Mouse (Mus musculus): ENCODE results near the gene Zan. TPM values are rescaled to one million over a fixed set of nuclear protein-coding genes. Genes with fewer than 3 reads are reported as not detected.

Gene Zan
- polyA plus RNA-seq, 1 experiment from 2014 or later = 0.96 TPM

- ATAC-seq (ENCODE audit: low FRiP score, low TSS enrichment) (no peak), DNase-seq (ENCODE audit: low spot score) (no peak)
- H3K9ac ChIP-seq (ENCODE audit: low read length) = no peak overlapping the region
- 84% methylated on average over 12 of the region's 12 CpGs for WGBS
- no peaks in the 10 kb centered on the region for H3K9me3 ChIP-seq (ENCODE audit: control insufficient read depth, low read length)
- TF ChIP-seq EP300 (optimal IDR thresholded peaks at IDR 0.05) (no peak), CTCF (IDR thresholded peaks at IDR 0.05; ENCODE audit: low read depth) (no peak)
- no peaks in the 10 kb centered on the region for H3K27me3 ChIP-seq (ENCODE audit: control insufficient read depth, insufficient read depth, low read length)
- H3K4me2 ChIP-seq (replicated peaks; ENCODE audit: low read depth) = no peak overlapping the region
- H3K4me3 ChIP-seq (ENCODE audit: low read depth, low read length) = no peak overlapping the region
- H3K4me1 ChIP-seq (replicated peaks; ENCODE audit: control insufficient read depth, insufficient read depth) = no peaks in the 10 kb centered on the region
- 0 out of 2 replicates have a peak, but pooled peaks cover 4% of the 10 kb centered on the region for H3K36me3 ChIP-seq (ENCODE audit: control insufficient read depth, insufficient read depth, low read length)
- H3K27ac ChIP-seq (replicated peaks) = no peak overlapping the region
Measured at GRCm38 (mm10) chr5:137513951-137514721, 37.3 kb upstream of the Zan start.

GRCm38 (mm10) chr5:137512847-137513794 is 36.3 kb upstream of the Zan start:
- no peak for ATAC-seq (ENCODE audit: low FRiP score, low TSS enrichment)

GRCm38 (mm10) chr5:137511706-137512105 is 34.8 kb upstream of the Zan start:
- Histone ChIP-seq H3K36me3 (ENCODE audit: control insufficient read depth, insufficient read depth, low read length) (no peaks in the 10 kb centered on the region), H3K27me3 (ENCODE audit: control insufficient read depth, insufficient read depth, low read length) (no peaks in the 10 kb centered on the region), H3K4me3 (ENCODE audit: low read depth, low read length) (peak overlapping the region; percentile 98), H3K27ac (replicated peaks) (no peak overlapping the region), H3K4me1 (replicated peaks; ENCODE audit: control insufficient read depth, insufficient read depth) (no peaks in the 10 kb centered on the region), H3K9me3 (ENCODE audit: control insufficient read depth, low read length) (no peaks in the 10 kb centered on the region), H3K9ac (ENCODE audit: low read length) (peak overlapping the region; percentile 96; the same call in 1 of the 2 replicates), H3K4me2 (replicated peaks; ENCODE audit: low read depth) (peak overlapping the region; percentile 86)
- TF ChIP-seq EP300 (optimal IDR thresholded peaks at IDR 0.05) (no peak), CTCF (IDR thresholded peaks at IDR 0.05; ENCODE audit: low read depth) (no peak)
- WGBS = 42% methylated on average over 3 of the region's 3 CpGs
- ATAC-seq (ENCODE audit: low FRiP score, low TSS enrichment) (no peak), DNase-seq (ENCODE audit: low spot score) (no peak)

More at GRCm38 (mm10) chr5:137512847-137513794, 36.3 kb upstream of the Zan start:
- H3K9me3 ChIP-seq (ENCODE audit: control insufficient read depth, low read length) = no peaks in the 10 kb centered on the region
- TF ChIP-seq CTCF (IDR thresholded peaks at IDR 0.05; ENCODE audit: low read depth) (peak; percentile 76), EP300 (optimal IDR thresholded peaks at IDR 0.05) (no peak)
- H3K4me1 ChIP-seq (replicated peaks; ENCODE audit: control insufficient read depth, insufficient read depth) = no peaks in the 10 kb centered on the region
- H3K4me3 ChIP-seq (ENCODE audit: low read depth, low read length) = no peak overlapping the region
- no peak overlapping the region for H3K27ac ChIP-seq (replicated peaks)
- no peaks in the 10 kb centered on the region for H3K27me3 ChIP-seq (ENCODE audit: control insufficient read depth, insufficient read depth, low read length)
- peak overlapping the region; percentile 18; the same call in 1 of the 2 replicates for H3K9ac ChIP-seq (ENCODE audit: low read length)
- no peaks in the 10 kb centered on the region for H3K36me3 ChIP-seq (ENCODE audit: control insufficient read depth, insufficient read depth, low read length)
- H3K4me2 ChIP-seq (replicated peaks; ENCODE audit: low read depth) = no peak overlapping the region
- peak; percentile 48 for DNase-seq (ENCODE audit: low spot score)
- WGBS = 77% methylated on average over 11 of the region's 11 CpGs

- Histone ChIP-seq H3K4me1 (replicated peaks; ENCODE audit: control insufficient read depth, insufficient read depth) (no peaks in the 10 kb centered on the region), H3K9me3 (ENCODE audit: control insufficient read depth, low read length) (no peaks in the 10 kb centered on the region), H3K27ac (replicated peaks) (peak overlapping the region; percentile 93), H3K4me2 (replicated peaks; ENCODE audit: low read depth) (peak overlapping the region; percentile 86), H3K9ac (ENCODE audit: low read length) (peak overlapping the region; percentile 96), H3K4me3 (ENCODE audit: low read depth, low read length) (peak overlapping the region; percentile 98), H3K27me3 (ENCODE audit: control insufficient read depth, insufficient read depth, low read length) (no peaks in the 10 kb centered on the region), H3K36me3 (ENCODE audit: control insufficient read depth, insufficient read depth, low read length) (no peaks in the 10 kb centered on the region)
- under 1% methylated on average over 30 of the region's 83 CpGs for WGBS
- ATAC-seq (ENCODE audit: low FRiP score, low TSS enrichment) (peak; percentile 41), DNase-seq (ENCODE audit: low spot score) (no peak)
- TF ChIP-seq EP300 (optimal IDR thresholded peaks at IDR 0.05) = no peak
- no peak for TF ChIP-seq CTCF (IDR thresholded peaks at IDR 0.05; ENCODE audit: low read depth)
Measured at GRCm38 (mm10) chr5:137510573-137511390, 33.9 kb upstream of the Zan start.

DNA sequence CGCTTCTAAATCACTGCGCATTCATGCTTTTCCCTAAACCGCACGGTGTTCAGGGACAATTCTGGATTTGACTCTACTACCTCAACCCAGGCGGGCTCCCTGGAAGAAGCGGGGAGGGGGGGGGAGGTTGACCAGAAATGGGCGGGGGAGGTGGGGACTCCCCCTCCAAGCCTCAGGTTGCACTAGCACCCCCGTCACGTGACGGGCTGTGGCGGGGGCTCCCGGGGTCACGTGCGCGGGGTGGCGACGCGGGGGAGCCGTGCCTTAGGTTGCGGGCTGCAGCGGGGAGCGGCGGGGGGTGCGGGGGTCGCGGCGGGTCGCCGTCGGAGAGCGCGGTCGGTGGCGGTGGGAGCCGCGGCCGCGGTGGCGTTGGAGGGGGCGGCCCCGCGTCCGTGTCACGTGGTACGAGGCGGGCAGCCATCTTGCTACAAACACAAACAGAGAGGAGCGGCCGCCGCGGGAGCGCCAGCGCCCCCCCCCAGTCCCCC is 33.2 kb upstream of the Zan start:
- peak overlapping the region; percentile 93 for H3K27ac ChIP-seq (replicated peaks)
- H3K27me3 ChIP-seq (ENCODE audit: control insufficient read depth, insufficient read depth, low read length) = no peaks in the 10 kb centered on the region
- H3K4me1 ChIP-seq (replicated peaks; ENCODE audit: control insufficient read depth, insufficient read depth) = no peaks in the 10 kb centered on the region
- H3K4me3 ChIP-seq (ENCODE audit: low read depth, low read length) = peak overlapping the region; percentile 98
- ATAC-seq (ENCODE audit: low FRiP score, low TSS enrichment) (peak; percentile 75), DNase-seq (ENCODE audit: low spot score) (peak; percentile 85)
- H3K36me3 ChIP-seq (ENCODE audit: control insufficient read depth, insufficient read depth, low read length) = no peaks in the 10 kb centered on the region
- H3K4me2 ChIP-seq (replicated peaks; ENCODE audit: low read depth) = peak overlapping the region; percentile 86
- TF ChIP-seq EP300 (optimal IDR thresholded peaks at IDR 0.05) (no peak), CTCF (IDR thresholded peaks at IDR 0.05; ENCODE audit: low read depth) (no peak)
- no peaks in the 10 kb centered on the region for H3K9me3 ChIP-seq (ENCODE audit: control insufficient read depth, low read length)
- peak overlapping the region; percentile 96 for H3K9ac ChIP-seq (ENCODE audit: low read length)
- WGBS = under 1% methylated on average over 18 of the region's 52 CpGs

All from stomach, postnatal 0 days (tissue).